Mouse (Mus musculus) embryonic facial prominence, embryonic 12.5 days (tissue): ENCODE data around the gene Dock9. TPM values are rescaled to one million over a fixed set of nuclear protein-coding genes. Genes with fewer than 3 reads are reported as not detected.

Experiments
- ATAC-seq: fragments of 200-750 bp; cut with Nextera tagmentation; 2 replicates; pipeline ENCODE4 v1.8.0; 2017; ENCODE audit not compliant: insufficient number of reproducible peaks, insufficient read depth, low FRiP score, low TSS enrichment
- H3K27ac ChIP-seq: fragments of 300-500 bp; sonication (generic); 2 replicates; pipeline ENCODE4 v1.5.1; 2016; ENCODE audit warnings: mild to moderate bottlenecking
- H3K27me3 ChIP-seq: fragments of 300-500 bp; sonication (generic); 2 replicates; pipeline ENCODE4 v1.6.1; 2016; ENCODE audit warnings: mild to moderate bottlenecking, moderate library complexity
- H3K36me3 ChIP-seq: fragments of 300-500 bp; sonication (generic); 2 replicates; pipeline ENCODE4 v1.6.1; 2016; ENCODE audit warnings: mild to moderate bottlenecking
- H3K4me1 ChIP-seq: fragments of 300-500 bp; sonication (generic); 2 replicates; pipeline ENCODE4 v1.6.1; 2016
- H3K4me2 ChIP-seq: fragments of 300-500 bp; sonication (generic); replicated peaks from 2 replicates; pipeline ENCODE4 v1.6.1; 2016; ENCODE audit warnings: mild to moderate bottlenecking, moderate library complexity
- H3K4me3 ChIP-seq: fragments of 300-500 bp; sonication (generic); 2 replicates; pipeline ENCODE4 v1.5.1; 2016; ENCODE audit warnings: mild to moderate bottlenecking
- H3K9ac ChIP-seq: fragments of 300-500 bp; sonication (generic); 2 replicates; pipeline ENCODE4 v1.6.1; 2016; ENCODE audit warnings: mild to moderate bottlenecking, moderate library complexity
- H3K9me3 ChIP-seq: fragments of 300-500 bp; sonication (generic); 2 replicates; pipeline ENCODE4 v1.6.1; 2016; ENCODE audit warnings: mild to moderate bottlenecking, moderate library complexity
- WGBS: fragments of 180-500 bp; shearing (Covaris S2); methylation state at CpG from one replicate; pipeline ENCODE4 v1.1.7; 2016; 5-methylcytosine and 5-hydroxymethylcytosine counted together
- polyA plus RNA-seq: library from polyadenylated mRNA; unstranded; fragments of >200 nt; fragmentation: Nextera tagmentation; extraction: Ambion mirVana; gene quantifications from 2 replicates; pipeline ENCODE4 v1.2.1, GENCODE M21; 2016

Dock9 gene
- polyA plus RNA-seq, 1 experiment from 2014 or later: 5.8 TPM

- no peak for ATAC-seq
Observed at GRCm38 (mm10) chr14:121789273-121789672, 8.4 kb downstream of the Dock9 start.

GRCm38 (mm10) chr14:121788451-121788850 is 9.2 kb downstream of the Dock9 start:
- Histone ChIP-seq H3K27ac (no peak overlapping the region), H3K4me3 (no peak overlapping the region), H3K27me3 (no peaks in the 10 kb centered on the region), H3K9me3 (no peaks in the 10 kb centered on the region), H3K9ac (no peak overlapping the region), H3K36me3 (no peaks in the 10 kb centered on the region), H3K4me1 (no peaks in the 10 kb centered on the region), H3K4me2 (no peak overlapping the region)
- 81% methylated on average over 6 of the region's 6 CpGs for WGBS
- no peak for ATAC-seq

More at GRCm38 (mm10) chr14:121789273-121789672, 8.4 kb downstream of the Dock9 start:
- Histone ChIP-seq H3K4me1 (no peaks in the 10 kb centered on the region), H3K4me2 (no peak overlapping the region), H3K9ac (no peak overlapping the region), H3K27me3 (no peaks in the 10 kb centered on the region), H3K9me3 (no peaks in the 10 kb centered on the region), H3K27ac (no peak overlapping the region), H3K36me3 (no peaks in the 10 kb centered on the region), H3K4me3 (no peak overlapping the region)
- 82% methylated on average over 3 of the region's 3 CpGs for WGBS

- no peaks in the 10 kb centered on the region for H3K36me3 ChIP-seq
- no peak overlapping the region for H3K4me3 ChIP-seq
- WGBS: 89% methylated on average over 12 of the region's 12 CpGs
- H3K9me3 ChIP-seq: no peaks in the 10 kb centered on the region
- H3K4me1 ChIP-seq: no peaks in the 10 kb centered on the region
- H3K27ac ChIP-seq: no peak overlapping the region
- no peak overlapping the region for H3K4me2 ChIP-seq
- ATAC-seq: no peak
- no peaks in the 10 kb centered on the region for H3K27me3 ChIP-seq
- H3K9ac ChIP-seq: no peak overlapping the region
Observed at GRCm38 (mm10) chr14:121787430-121787829, 10.2 kb downstream of the Dock9 start.

- H3K4me3 ChIP-seq: no peak overlapping the region
- no peaks in the 10 kb centered on the region for H3K4me1 ChIP-seq
- WGBS: 84% methylated on average over 12 of the region's 12 CpGs
- H3K9ac ChIP-seq: no peak overlapping the region
- no peak overlapping the region for H3K4me2 ChIP-seq
- H3K27me3 ChIP-seq: no peaks in the 10 kb centered on the region
- no peak for ATAC-seq
- no peaks in the 10 kb centered on the region for H3K9me3 ChIP-seq
- no peaks in the 10 kb centered on the region for H3K36me3 ChIP-seq
- no peak overlapping the region for H3K27ac ChIP-seq
Observed at GRCm38 (mm10) chr14:121786900-121787299, 10.7 kb downstream of the Dock9 start.

- no peak overlapping the region for H3K4me2 ChIP-seq
- ATAC-seq: no peak
Observed at GRCm38 (mm10) chr14:121785394-121785793, 12.2 kb downstream of the Dock9 start.

GRCm38 (mm10) chr14:121780942-121781531 is 16.6 kb downstream of the Dock9 start:
- 44% methylated on average over 12 of the region's 12 CpGs for WGBS
- H3K27me3 ChIP-seq: no peaks in the 10 kb centered on the region
- no peak for ATAC-seq
- peaks cover 3% of the 10 kb centered on the region; the same call in 1 of the 2 replicates for H3K4me1 ChIP-seq
- H3K4me2 ChIP-seq: no peak overlapping the region
- no peak overlapping the region for H3K9ac ChIP-seq
- no peaks in the 10 kb centered on the region for H3K36me3 ChIP-seq
- H3K4me3 ChIP-seq: no peak overlapping the region
- peak overlapping the region; percentile 37; the same call in 1 of the 2 replicates for H3K27ac ChIP-seq
- no peaks in the 10 kb centered on the region for H3K9me3 ChIP-seq

More at GRCm38 (mm10) chr14:121785394-121785793, 12.2 kb downstream of the Dock9 start:
- Histone ChIP-seq H3K4me1 (peaks cover 3% of the 10 kb centered on the region; the same call in 1 of the 2 replicates), H3K27me3 (no peaks in the 10 kb centered on the region), H3K9me3 (no peaks in the 10 kb centered on the region), H3K9ac (no peak overlapping the region), H3K4me3 (no peak overlapping the region), H3K36me3 (no peaks in the 10 kb centered on the region), H3K27ac (no peak overlapping the region)
- WGBS: 68% methylated on average over 1 of the region's 1 CpGs

- Histone ChIP-seq H3K27ac (no peak overlapping the region), H3K36me3 (no peaks in the 10 kb centered on the region), H3K9ac (no peak overlapping the region), H3K4me3 (no peak overlapping the region), H3K4me1 (peaks cover 3% of the 10 kb centered on the region; the same call in 1 of the 2 replicates), H3K9me3 (no peaks in the 10 kb centered on the region), H3K4me2 (no peak overlapping the region), H3K27me3 (no peaks in the 10 kb centered on the region)
- ATAC-seq: no peak
- WGBS: 53% methylated on average over 11 of the region's 11 CpGs
Observed at GRCm38 (mm10) chr14:121780144-121780913, 17.3 kb downstream of the Dock9 start.

- no peaks in the 10 kb centered on the region for H3K9me3 ChIP-seq
- H3K4me1 ChIP-seq: peaks cover 4% of the 10 kb centered on the region; the same call in 1 of the 2 replicates
- H3K4me2 ChIP-seq: no peak overlapping the region
- WGBS: 82% methylated on average over 3 of the region's 3 CpGs
- H3K27me3 ChIP-seq: no peaks in the 10 kb centered on the region
- no peak overlapping the region for H3K27ac ChIP-seq
- H3K9ac ChIP-seq: no peak overlapping the region
- no peak overlapping the region for H3K4me3 ChIP-seq
- ATAC-seq: no peak
- H3K36me3 ChIP-seq: no peaks in the 10 kb centered on the region
Observed at GRCm38 (mm10) chr14:121779620-121780019, 18.0 kb downstream of the Dock9 start.

- H3K36me3 ChIP-seq: no peaks in the 10 kb centered on the region
- no peaks in the 10 kb centered on the region for H3K9me3 ChIP-seq
- peaks cover 11% of the 10 kb centered on the region; the same call in 1 of the 2 replicates for H3K4me1 ChIP-seq
- H3K27me3 ChIP-seq: no peaks in the 10 kb centered on the region
- no peak overlapping the region for H3K9ac ChIP-seq
- no peak overlapping the region for H3K4me2 ChIP-seq
- ATAC-seq: no peak
- H3K27ac ChIP-seq: no peak overlapping the region
- H3K4me3 ChIP-seq: no peak overlapping the region
- 86% methylated on average over 4 of the region's 4 CpGs for WGBS
Observed at GRCm38 (mm10) chr14:121777279-121777831, 20.3 kb downstream of the Dock9 start.

GRCm38 (mm10) chr14:121776749-121777148 is 20.9 kb downstream of the Dock9 start:
- Histone ChIP-seq H3K27ac (no peak overlapping the region), H3K27me3 (no peaks in the 10 kb centered on the region), H3K36me3 (no peaks in the 10 kb centered on the region), H3K4me2 (no peak overlapping the region), H3K9me3 (no peaks in the 10 kb centered on the region), H3K9ac (no peak overlapping the region), H3K4me3 (no peak overlapping the region), H3K4me1 (peaks cover 11% of the 10 kb centered on the region; the same call in 1 of the 2 replicates)
- ATAC-seq: no peak
- 79% methylated on average over 4 of the region's 4 CpGs for WGBS

- Histone ChIP-seq H3K36me3 (no peaks in the 10 kb centered on the region), H3K9ac (no peak overlapping the region), H3K9me3 (no peaks in the 10 kb centered on the region), H3K27me3 (no peaks in the 10 kb centered on the region), H3K27ac (no peak overlapping the region), H3K4me1 (0 out of 2 replicates have a peak, but pooled peaks cover 4% of the 10 kb centered on the region), H3K4me2 (no peak overlapping the region), H3K4me3 (no peak overlapping the region)
- no peak for ATAC-seq
- WGBS: 70% methylated on average over 11 of the region's 11 CpGs
Observed at GRCm38 (mm10) chr14:121762021-121762452, 35.6 kb downstream of the Dock9 start.

- H3K4me3 ChIP-seq: no peak overlapping the region
- no peaks in the 10 kb centered on the region for H3K27me3 ChIP-seq
- H3K9me3 ChIP-seq: no peaks in the 10 kb centered on the region
- WGBS: 90% methylated on average over 5 of the region's 5 CpGs
- no peak for ATAC-seq
- H3K27ac ChIP-seq: no peak overlapping the region
- H3K36me3 ChIP-seq: no peaks in the 10 kb centered on the region
- H3K4me2 ChIP-seq: no peak overlapping the region
- H3K9ac ChIP-seq: no peak overlapping the region
- 0 out of 2 replicates have a peak, but pooled peaks cover 4% of the 10 kb centered on the region for H3K4me1 ChIP-seq
Observed at GRCm38 (mm10) chr14:121760403-121760802, 37.2 kb downstream of the Dock9 start.
